Mouse (Mus musculus) embryonic stem cell, embryonic (primary cell): ENCODE results near the gene Olfr54.

Experiments used
- CTCF ChIA-PET, 4 experiments: fragments of 300-600 bp in 2 of 4; fragments of 350-600 bp in 2 of 4; sonication (Branson Sonifier 250); formaldehyde crosslinking; loops; one replicate each; lab custom pipeline; 2022; ENCODE audit warnings: inconsistent platforms in 2 of 4; lab: Charles Lee
- POLR2A ChIA-PET, 4 experiments: fragments of 300-600 bp in 2 of 4; fragments of 350-600 bp in 2 of 4; sonication (Branson Sonifier 250); formaldehyde crosslinking; loops; one replicate each; lab custom pipeline; 2022; ENCODE audit warnings: antibody characterized with exemption in 4 of 4, inconsistent platforms in 1 of 4; lab: Charles Lee

Olfr54 gene

GRCm38 (mm10) chr11:51059640-51060039 lies 45.6 kb downstream of the Olfr54 start:
- ChIA-PET POLR2A (no interaction called here), CTCF (no interaction called here)

GRCm38 (mm10) chr11:51060981-51061380 lies 46.9 kb downstream of the Olfr54 start:
- CTCF ChIA-PET, result interaction anchor here in 1 of 4 experiments (0.6 kb wide), 1 partner anchor 177 kb away, joined by 4 read pairs; no protein-coding TSS in a partner anchor

GRCm38 (mm10) chr11:51063276-51063675 lies 49.2 kb downstream of the Olfr54 start:
- ChIA-PET POLR2A (no interaction called here), CTCF (interaction anchor here in 1 of 4 experiments (0.6 kb wide), 1 partner anchor 310 kb away, joined by 4 read pairs; no protein-coding TSS in a partner anchor)

More at GRCm38 (mm10) chr11:51060981-51061380, 46.9 kb downstream of the Olfr54 start:
- POLR2A ChIA-PET, result interaction anchor here in 1 of 4 experiments (0.6 kb wide), 1 partner anchor 19 kb away, joined by 6 read pairs; no protein-coding TSS in a partner anchor

GRCm38 (mm10) chr11:51063841-51064240 lies 49.8 kb downstream of the Olfr54 start:
- CTCF ChIA-PET, result no interaction called here
- POLR2A ChIA-PET, result no interaction called here
